Mouse (Mus musculus): Measurements from ENCODE around the gene Mybpc2.
A peak's percentile ranks its signal among the peaks of the same experiment; 100 is the strongest.

The Mybpc2 gene

GRCm38 (mm10) chr7:44525126-44525832, 823 bp upstream of the Mybpc2 start:
- DNase-seq (ENCODE audit: low spot score): no peak

- DNase-seq (ENCODE audit: low spot score): no peak
Observed at GRCm38 (mm10) chr7:44523056-44523455, 1.4 kb downstream of the Mybpc2 start.

DNA sequence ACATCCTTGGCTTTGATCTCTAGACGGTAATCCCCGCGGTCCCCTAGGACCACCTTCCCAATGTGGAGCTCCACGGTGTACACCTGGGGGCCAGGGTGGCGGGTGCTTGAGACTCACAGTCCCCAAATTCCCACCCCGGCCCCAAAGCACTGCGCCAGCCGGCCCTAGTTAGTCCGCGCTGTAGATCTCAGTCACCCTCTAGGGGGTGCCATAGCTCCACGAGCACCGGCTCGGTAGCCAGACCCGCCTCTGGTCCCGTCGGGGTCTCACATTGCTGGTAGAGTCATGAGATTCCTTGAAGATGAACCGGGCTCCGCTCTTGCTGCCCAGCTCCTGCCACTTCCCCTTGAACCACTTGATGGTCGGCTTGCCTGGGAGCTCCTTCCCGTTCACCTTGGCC, 2.7 kb downstream of the Mybpc2 start:
- no peak for DNase-seq (ENCODE audit: low spot score)

DNA sequence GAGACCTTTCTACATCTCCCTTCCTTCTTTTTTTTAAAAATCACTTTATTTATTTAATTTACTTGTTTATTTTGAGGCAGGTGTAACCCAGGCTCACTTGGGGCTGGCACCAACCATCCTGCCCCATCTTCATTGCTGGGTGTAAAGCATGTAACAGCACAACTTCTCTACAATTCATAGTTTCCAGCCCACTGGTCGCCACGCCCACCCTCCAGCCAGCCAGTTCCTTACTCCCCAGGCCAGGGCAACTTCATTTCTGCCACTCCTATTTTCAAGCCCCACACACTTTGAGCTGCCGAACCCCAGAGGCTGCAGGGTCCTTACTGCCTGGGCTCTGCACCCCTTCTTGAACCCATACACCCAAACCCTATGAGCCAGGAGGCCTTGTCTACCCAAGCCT, 3.5 kb downstream of the Mybpc2 start:
- no peak for DNase-seq (ENCODE audit: low spot score)

- no peak for DNase-seq (ENCODE audit: low spot score)
Observed at GRCm38 (mm10) chr7:44519240-44519913, 5.1 kb downstream of the Mybpc2 start.

DNA sequence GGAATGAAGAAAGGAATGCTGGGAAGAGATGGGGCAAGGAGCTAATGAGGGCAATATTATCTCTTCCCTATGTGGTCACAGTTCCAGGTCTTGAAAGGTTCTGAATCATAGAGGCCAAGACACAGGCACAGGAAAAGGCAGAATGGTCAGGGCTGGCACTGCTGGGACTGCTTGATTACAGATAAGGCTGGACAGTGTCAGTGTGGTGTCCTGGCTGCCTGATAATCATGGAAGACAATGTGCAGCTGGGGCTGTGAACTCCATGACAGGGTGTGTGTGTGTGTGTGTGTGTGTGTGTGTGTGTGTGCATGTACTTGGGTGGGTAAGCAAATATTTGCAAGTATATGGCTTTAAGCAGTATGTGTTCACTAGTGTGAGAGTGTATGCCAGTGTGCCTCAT, 17.0 kb downstream of the Mybpc2 start:
- no peak for DNase-seq (ENCODE audit: low spot score)

DNA sequence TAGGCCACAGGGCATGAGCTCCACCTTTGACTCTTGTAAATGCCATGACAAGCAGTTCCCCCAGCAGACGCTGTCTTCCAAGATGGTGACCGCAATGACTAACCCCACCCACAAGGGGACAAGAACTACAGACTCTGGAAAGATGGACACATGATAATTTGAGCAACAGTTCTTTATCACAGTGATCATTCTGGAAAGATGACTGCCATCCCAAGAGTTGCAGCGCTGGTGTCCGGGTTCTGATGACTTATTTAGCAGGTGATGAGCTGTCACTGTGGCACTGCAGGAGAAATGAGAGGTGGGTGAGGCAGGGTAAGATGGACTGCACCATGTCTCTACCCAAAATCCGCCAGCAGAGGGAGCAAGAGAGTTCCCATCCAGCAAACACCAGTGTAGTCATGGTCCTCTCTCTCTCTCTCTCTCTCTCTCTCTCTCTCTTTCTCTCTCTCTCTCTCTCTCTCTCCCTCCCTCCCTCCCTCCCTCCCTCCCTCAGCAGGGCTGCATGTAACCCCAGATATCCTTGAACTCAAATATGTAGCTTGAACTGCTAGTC, 22.8 kb downstream of the Mybpc2 start:
- peak; percentile 57 for DNase-seq (ENCODE audit: low spot score)

GRCm38 (mm10) chr7:44500046-44500445, 24.4 kb downstream of the Mybpc2 start:
- no peak for DNase-seq (ENCODE audit: low spot score)

DNA sequence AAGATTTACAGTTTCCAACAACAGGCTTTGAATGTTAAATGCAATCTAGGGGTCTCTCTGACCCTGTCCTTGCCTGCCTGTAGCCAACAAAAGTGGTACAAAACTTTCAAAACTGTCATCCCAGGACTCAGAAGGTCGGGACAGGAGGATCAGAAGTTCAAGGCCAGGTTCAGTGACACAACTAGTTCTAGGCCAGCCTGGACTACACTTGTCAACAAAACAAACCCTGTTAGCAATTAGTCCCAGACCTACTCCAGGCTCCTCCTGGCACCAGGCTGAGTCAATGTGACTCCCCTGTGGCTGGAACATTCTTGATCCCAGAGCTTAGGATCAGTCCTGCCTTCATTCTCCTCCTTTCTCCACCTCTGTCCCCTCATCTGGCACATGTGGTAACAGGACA, 25.5 kb downstream of the Mybpc2 start:
- DNase-seq (ENCODE audit: low spot score): no peak

- DNase-seq (ENCODE audit: low spot score): no peak
Observed at GRCm38 (mm10) chr7:44497361-44498055, 26.9 kb downstream of the Mybpc2 start.

DNA sequence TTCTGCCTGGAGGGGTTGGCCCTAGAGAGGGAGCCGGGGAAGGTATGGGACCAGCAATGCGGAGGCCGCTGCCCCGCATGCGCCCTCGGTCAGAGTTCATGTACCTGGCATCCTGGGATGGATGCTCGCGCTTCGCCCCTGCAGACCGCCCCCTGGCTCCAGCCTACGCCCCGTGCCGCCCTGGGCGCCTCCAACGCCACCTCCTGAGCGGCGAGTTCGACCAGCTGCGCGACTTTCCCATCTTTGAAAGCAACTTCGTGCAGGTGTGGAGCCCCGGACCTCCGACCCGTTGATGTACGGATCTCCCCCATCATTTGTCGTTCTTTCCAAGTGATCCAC, 27.7 kb downstream of the Mybpc2 start:
- DNase-seq (ENCODE audit: low spot score): no peak

DNA sequence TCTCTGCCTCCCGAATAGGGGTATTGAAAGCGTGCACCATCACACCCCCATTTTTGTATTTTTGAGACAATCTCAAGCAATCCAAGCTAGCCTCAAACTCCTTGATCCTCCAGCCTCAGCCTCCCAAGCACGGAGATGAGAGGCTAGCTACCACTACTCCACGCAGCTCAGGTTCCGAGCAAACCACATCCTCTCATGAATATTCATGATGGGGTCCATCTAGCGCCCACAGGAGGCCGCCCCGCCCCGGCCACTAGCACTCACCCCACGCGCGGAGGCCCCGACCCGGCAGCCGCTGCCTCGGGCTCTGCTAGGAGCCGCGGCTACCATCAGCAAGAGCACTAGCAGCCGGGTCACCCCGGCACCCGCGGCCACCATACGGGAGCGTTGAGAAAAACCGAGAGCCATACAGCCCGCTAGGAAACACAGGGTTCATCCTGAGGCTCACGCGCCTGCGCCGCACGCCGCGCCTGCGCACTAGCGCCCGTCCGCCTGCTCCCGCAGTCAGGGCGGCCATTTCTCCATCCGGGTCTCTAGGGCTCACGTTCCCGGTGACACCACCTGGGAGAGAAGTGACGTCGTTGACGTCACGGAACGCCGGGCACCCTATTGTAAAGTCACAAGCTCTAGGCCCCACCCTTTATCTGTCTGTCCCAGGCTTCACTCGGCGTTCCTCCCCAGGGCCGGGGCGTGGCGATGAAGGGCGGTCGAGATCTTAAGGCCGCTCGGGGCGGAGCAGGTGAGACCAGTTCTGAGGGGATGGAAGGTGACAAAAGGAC, 28.3 kb downstream of the Mybpc2 start, which contains the start of the genes Emc10 and Fam71e1:
Gene Emc10, minus strand, starts transcription at position 538 of the 779 bp plus-strand sequence.
Gene Fam71e1, plus strand, starts transcription at position 590 of the 779 bp plus-strand sequence.
- peak; percentile 93 for DNase-seq (ENCODE audit: low spot score)

GRCm38 (mm10) chr7:44495086-44495485, 29.4 kb downstream of the Mybpc2 start:
- DNase-seq (ENCODE audit: low spot score): no peak

GRCm38 (mm10) chr7:44494681-44495080, 29.8 kb downstream of the Mybpc2 start:
- no peak for DNase-seq (ENCODE audit: low spot score)

- DNase-seq (ENCODE audit: low spot score): no peak
Observed at GRCm38 (mm10) chr7:44492166-44492826, 32.2 kb downstream of the Mybpc2 start.

DNA sequence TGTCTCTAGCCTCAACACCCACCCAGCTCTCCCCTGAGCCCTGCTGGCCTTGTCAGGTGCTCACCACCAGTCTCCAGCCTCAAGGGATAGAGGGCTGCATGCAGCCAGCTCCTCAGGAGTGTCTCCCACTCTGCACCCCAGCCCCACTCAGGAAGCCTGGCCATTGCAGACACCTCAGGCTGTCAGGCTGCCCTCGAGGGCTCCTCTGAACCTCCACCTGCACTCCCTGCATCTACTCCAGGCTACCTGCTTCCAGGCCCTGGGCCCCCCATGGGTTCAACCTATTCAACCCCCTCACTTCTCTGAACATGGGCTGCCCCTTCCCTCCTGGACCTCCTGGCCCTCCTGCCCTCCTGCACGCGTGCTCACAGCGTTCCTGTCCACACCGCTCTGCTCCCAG, 33.1 kb downstream of the Mybpc2 start:
- DNase-seq (ENCODE audit: low spot score): no peak

GRCm38 (mm10) chr7:44490281-44490680, 34.2 kb downstream of the Mybpc2 start:
- no peak for DNase-seq (ENCODE audit: low spot score)

- no peak for DNase-seq (ENCODE audit: low spot score)
Observed at GRCm38 (mm10) chr7:44488545-44488944, 35.9 kb downstream of the Mybpc2 start.

DNA sequence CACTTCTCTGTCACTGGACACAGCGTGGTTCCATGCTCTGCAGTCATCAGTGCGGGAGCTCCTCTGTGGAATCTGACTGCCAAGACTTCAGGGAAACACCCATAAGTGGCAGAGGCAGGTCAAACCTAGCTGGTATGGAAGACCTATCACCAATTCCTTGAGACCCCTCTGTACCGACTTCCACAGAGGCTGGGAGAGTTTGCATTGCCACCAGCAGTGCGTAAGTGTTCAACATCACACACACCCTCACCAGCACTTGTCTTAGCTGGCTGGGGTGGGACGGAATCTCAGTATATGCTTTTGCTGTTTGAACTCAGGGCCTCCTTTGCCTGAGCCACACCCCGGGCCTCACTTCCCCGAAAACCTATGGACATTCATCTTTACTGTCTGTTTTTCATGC, 36.5 kb downstream of the Mybpc2 start:
- no peak for DNase-seq (ENCODE audit: low spot score)

DNA sequence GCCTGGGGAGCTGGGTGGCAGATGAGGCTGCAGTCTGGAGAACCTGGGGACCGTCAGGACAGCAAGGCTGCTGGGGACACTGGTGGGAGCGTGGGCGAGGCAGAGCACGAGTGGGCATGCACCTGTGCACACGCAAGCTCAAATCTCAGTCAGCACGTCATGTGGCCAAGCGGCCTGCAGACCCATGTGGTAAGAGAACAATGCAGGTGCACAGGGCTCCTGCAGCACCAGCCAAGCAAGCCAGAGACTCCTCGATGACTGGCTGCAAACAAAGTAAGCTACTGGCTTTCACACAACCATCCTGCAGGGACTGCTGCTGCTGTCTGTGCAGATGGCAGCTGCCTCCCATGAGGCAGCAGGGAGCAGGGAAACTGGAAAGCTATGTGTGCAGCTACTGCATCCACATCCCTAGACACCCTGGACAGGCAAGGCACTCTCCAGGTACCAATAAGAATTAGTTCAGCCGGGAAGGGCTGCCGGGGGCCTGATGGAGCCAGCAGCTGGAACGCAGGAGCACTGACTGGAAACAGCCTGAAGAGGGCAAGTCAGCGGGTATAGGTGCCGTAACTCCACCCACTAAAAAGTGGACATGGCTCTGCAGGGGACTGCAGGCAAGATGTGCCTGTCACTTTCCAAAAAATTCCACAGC, 37.4 kb downstream of the Mybpc2 start:
- no peak for DNase-seq (ENCODE audit: low spot score)
